Mouse (Mus musculus): Measurements from ENCODE around the gene Syt16.

DNA sequence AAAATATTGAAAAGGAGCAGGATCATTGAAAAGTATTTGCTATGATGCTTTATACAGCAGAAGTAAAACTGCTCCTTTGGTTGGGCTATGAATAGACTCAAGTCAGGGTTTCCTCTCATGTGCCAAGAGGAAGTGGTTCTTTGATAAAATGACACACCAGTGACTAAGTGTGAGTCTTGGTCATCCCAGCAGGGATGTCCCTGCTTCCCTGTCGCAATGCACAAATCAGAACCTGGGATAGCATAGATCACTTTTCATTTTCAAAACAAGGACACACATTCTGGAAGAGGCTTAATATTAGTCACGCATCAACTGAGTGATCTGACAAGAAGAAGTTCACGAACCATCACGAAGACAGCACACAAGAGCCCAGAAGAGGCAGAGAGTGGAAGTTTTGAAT lies 195.1 kb downstream of the Syt16 start:
- TF ChIP-seq CTCF (IDR thresholded peaks at IDR 0.05; ENCODE audit: low read depth): no peak
- TF ChIP-seq EP300 (IDR thresholded peaks at IDR 0.05; ENCODE audit: low read depth): no peak

All from liver, postnatal 0 days (tissue).